Mouse (Mus musculus) lung, postnatal 0 days (tissue): ENCODE data around the gene G430095P16Rik.

ENCODE experiments used
- CTCF ChIP-seq: IDR thresholded peaks from 2 replicates; pipeline ENCODE4 v1.5.1; 2016; ENCODE audit warnings: antibody characterized with exemption, mild to moderate bottlenecking
- EP300 ChIP-seq: IDR thresholded peaks from 2 replicates; pipeline ENCODE4 v1.6.1; 2016; ENCODE audit warnings: antibody characterized with exemption, mild to moderate bottlenecking, control low read depth

DNA sequence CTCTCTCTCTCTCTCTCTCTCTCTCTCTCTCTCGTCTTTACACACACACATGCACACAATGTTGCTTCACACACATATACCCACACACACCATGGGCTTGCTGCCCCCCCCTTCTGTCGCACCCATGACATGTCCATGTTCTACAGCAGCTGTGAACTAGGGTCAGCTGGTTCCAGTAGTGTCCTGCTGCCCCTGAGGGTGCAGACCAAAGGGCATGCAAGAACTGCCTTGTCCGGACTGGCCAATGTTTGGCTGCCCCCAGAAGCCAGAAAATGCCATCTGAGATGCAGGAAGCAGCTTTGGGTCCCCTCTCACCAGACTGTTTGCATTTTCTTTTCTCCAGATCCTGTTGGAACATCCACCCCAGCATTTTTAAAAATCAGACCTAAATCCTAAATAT, 49.8 kb downstream of the G430095P16Rik start:
- TF ChIP-seq EP300 (no peak), CTCF (no peak)
